Mouse (Mus musculus) MEL (cell line): Measurements from ENCODE around the gene Gtdc1. TPM values are rescaled to one million over a fixed set of nuclear protein-coding genes. Genes with fewer than 3 reads are reported as not detected.
A peak's percentile ranks its signal among the peaks of the same experiment; 100 is the strongest.

Experiments
- DNase-seq: peaks from one replicate; pipeline ENCODE4 v3.0.0; 2011; ENCODE audit warnings: low read depth, low spot score
- H3K27ac ChIP-seq: 2 replicates; pipeline ENCODE4 v1.5.1; 2012; ENCODE audit warnings: low read depth, mild to moderate bottlenecking, control low read depth, low read length, moderate library complexity; ENCODE audit not compliant: control insufficient read depth
- H3K27me3 ChIP-seq, 2 experiments: fragments of 150-350 bp in 1 of 2; sonication (generic) in 1 of 2; 2 replicates each; pipeline ENCODE4 v1.6.1; 2012; ENCODE audit warnings: low read length in 2 of 2, mild to moderate bottlenecking in 2 of 2, improper control_type of control experiment in 1 of 2, moderate library complexity in 1 of 2; ENCODE audit not compliant: insufficient read depth in 2 of 2, control insufficient read depth in 1 of 2
- H3K36me3 ChIP-seq, 2 experiments: 2 replicates each; pipeline ENCODE4 v1.6.1; 2012 to 2014; ENCODE audit warnings: low read length in 2 of 2, improper control_type of control experiment in 1 of 2, inconsistent platforms in 1 of 2, mild to moderate bottlenecking in 1 of 2; ENCODE audit not compliant: insufficient read depth in 2 of 2, control insufficient read depth in 1 of 2
- H3K4me1 ChIP-seq, 2 experiments: fragments of 150-350 bp in 1 of 2; sonication (generic) in 1 of 2; 2 replicates each; pipeline ENCODE4 v1.6.1; 2012; ENCODE audit warnings: low read length in 2 of 2, improper control_type of control experiment in 1 of 2, mild to moderate bottlenecking in 1 of 2; ENCODE audit not compliant: insufficient read depth in 2 of 2, control insufficient read depth in 1 of 2
- H3K4me3 ChIP-seq, 2 experiments: fragments of 150-350 bp in 1 of 2; sonication (generic) in 1 of 2; 2 replicates each; pipeline ENCODE4 v1.5.1; 2012; ENCODE audit warnings: low read depth in 2 of 2, low read length in 2 of 2, mild to moderate bottlenecking in 2 of 2, moderate library complexity in 2 of 2, control low read depth in 1 of 2, improper control_type of control experiment in 1 of 2; ENCODE audit not compliant: control insufficient read depth in 1 of 2, insufficient read depth in 1 of 2
- H3K79me2 ChIP-seq: 2 replicates; pipeline ENCODE4 v1.6.1; 2012; ENCODE audit warnings: mild to moderate bottlenecking, low read length, moderate library complexity; ENCODE audit not compliant: control insufficient read depth, poor library complexity, insufficient read depth
- H3K9ac ChIP-seq: 2 replicates; pipeline ENCODE4 v1.6.1; 2012; ENCODE audit warnings: low read depth, mild to moderate bottlenecking, control low read depth, low read length, moderate library complexity; ENCODE audit not compliant: control insufficient read depth, poor library complexity, severe bottlenecking
- H3K9me3 ChIP-seq: fragments of 150-350 bp; sonication (generic); replicated peaks from 2 replicates; pipeline ENCODE4 v1.6.1; 2012; ENCODE audit warnings: mild to moderate bottlenecking, low read length, improper control_type of control experiment, moderate library complexity; ENCODE audit not compliant: insufficient read depth
- BHLHE40 ChIP-seq: IDR thresholded peaks from 2 replicates; pipeline ENCODE4 v1.6.1; 2012; ENCODE audit warnings: low read depth, mild to moderate bottlenecking, inconsistent platforms, low read length, improper control_type of control experiment, borderline replicate concordance
- CHD1 ChIP-seq: IDR thresholded peaks from 2 replicates; pipeline ENCODE4 v1.6.1; 2012; ENCODE audit warnings: low read depth, mild to moderate bottlenecking, inconsistent platforms, low read length, improper control_type of control experiment
- CHD2 ChIP-seq: IDR thresholded peaks from 2 replicates; pipeline ENCODE4 v1.6.1; 2011; ENCODE audit warnings: low read length, improper control_type of control experiment
- ELF1 ChIP-seq: IDR thresholded peaks from 2 replicates; pipeline ENCODE4 v1.6.1; 2014; ENCODE audit warnings: low read depth, mild to moderate bottlenecking, inconsistent platforms, low read length, improper control_type of control experiment, moderate library complexity
- EP300 ChIP-seq, 2 experiments: IDR thresholded peaks; 2 replicates each; pipeline ENCODE4 v1.6.1; 2011; ENCODE audit warnings: improper control_type of control experiment in 2 of 2, low read length in 2 of 2, low read depth in 1 of 2, mild to moderate bottlenecking in 1 of 2
- ETS1 ChIP-seq: IDR thresholded peaks from 2 replicates; pipeline ENCODE4 v1.6.1; 2012; ENCODE audit warnings: low read depth, mild to moderate bottlenecking, inconsistent platforms, low read length, improper control_type of control experiment, moderate library complexity
- HCFC1 ChIP-seq: IDR thresholded peaks from 2 replicates; pipeline ENCODE4 v1.6.1; 2012; ENCODE audit warnings: low read depth, mild to moderate bottlenecking, inconsistent platforms, low read length, improper control_type of control experiment, moderate library complexity
- KAT2A ChIP-seq: conservative IDR thresholded peaks from 2 replicates; pipeline ENCODE4 v1.6.1; 2012; ENCODE audit warnings: low read depth, low read length, improper control_type of control experiment, inconsistent platforms
- MEF2A ChIP-seq: IDR thresholded peaks from 2 replicates; pipeline ENCODE4 v1.6.1; 2014; ENCODE audit warnings: low read depth, mild to moderate bottlenecking, inconsistent platforms, low read length, improper control_type of control experiment; ENCODE audit not compliant: poor library complexity, insufficient replicate concordance, severe bottlenecking; ENCODE audit errors: extremely low read depth
- MXI1 ChIP-seq: IDR thresholded peaks from 2 replicates; pipeline ENCODE4 v1.6.1; 2011; ENCODE audit warnings: mild to moderate bottlenecking, low read depth, low read length, improper control_type of control experiment
- MYB ChIP-seq: IDR thresholded peaks from 2 replicates; pipeline ENCODE4 v1.6.1; 2011; ENCODE audit warnings: mild to moderate bottlenecking, low read depth, low read length, improper control_type of control experiment
- NELFE ChIP-seq: IDR thresholded peaks from 2 replicates; pipeline ENCODE4 v1.6.1; 2011; ENCODE audit warnings: low read depth, low read length, improper control_type of control experiment
- POLR2A ChIP-seq, 2 experiments: IDR thresholded peaks; 2 replicates each; pipeline ENCODE4 v1.6.1; 2011 to 2012; ENCODE audit warnings: low read length in 2 of 2, mild to moderate bottlenecking in 2 of 2, control low read depth in 1 of 2, improper control_type of control experiment in 1 of 2, low read depth in 1 of 2, moderate library complexity in 1 of 2; ENCODE audit not compliant: control insufficient read depth in 1 of 2, insufficient read depth in 1 of 2, poor library complexity in 1 of 2
- RCOR1 ChIP-seq: IDR thresholded peaks from 2 replicates; pipeline ENCODE4 v1.6.1; 2012; ENCODE audit warnings: low read depth, mild to moderate bottlenecking, inconsistent platforms, low read length, improper control_type of control experiment
- SIN3A ChIP-seq: IDR thresholded peaks from 2 replicates; pipeline ENCODE4 v1.6.1; 2012; ENCODE audit warnings: low read length, improper control_type of control experiment, inconsistent platforms
- SMC3 ChIP-seq: IDR thresholded peaks from 2 replicates; pipeline ENCODE4 v1.6.1; 2011; ENCODE audit warnings: low read depth, low read length, improper control_type of control experiment
- TCF12 ChIP-seq: IDR thresholded peaks from 2 replicates; pipeline ENCODE4 v1.6.1; 2014; ENCODE audit warnings: low read depth, mild to moderate bottlenecking, inconsistent platforms, low read length, improper control_type of control experiment, moderate library complexity
- UBTF ChIP-seq: IDR thresholded peaks from 2 replicates; pipeline ENCODE4 v1.6.1; 2012; ENCODE audit warnings: low read depth, mild to moderate bottlenecking, inconsistent platforms, low read length, improper control_type of control experiment, moderate library complexity, borderline replicate concordance; ENCODE audit not compliant: insufficient read depth
- USF1 ChIP-seq: IDR thresholded peaks from 2 replicates; pipeline ENCODE4 v1.6.1; 2014; ENCODE audit warnings: low read depth, mild to moderate bottlenecking, inconsistent platforms, low read length, improper control_type of control experiment, moderate library complexity
- USF2 ChIP-seq, 2 experiments: IDR thresholded peaks; 2 replicates each; pipeline ENCODE4 v1.6.1; 2011 to 2012; ENCODE audit warnings: improper control_type of control experiment in 2 of 2, low read length in 2 of 2, borderline replicate concordance in 1 of 2, inconsistent platforms in 1 of 2, low read depth in 1 of 2, mild to moderate bottlenecking in 1 of 2; ENCODE audit not compliant: insufficient read depth in 1 of 2
- ZC3H11A ChIP-seq: IDR thresholded peaks from 2 replicates; pipeline ENCODE4 v1.6.1; 2012; ENCODE audit warnings: low read depth, mild to moderate bottlenecking, inconsistent platforms, low read length, improper control_type of control experiment
- polyA plus RNA-seq, 2 experiments: library from polyadenylated mRNA; stranded (reverse) in 1 of 2; unstranded in 1 of 2; fragments of >175 nt in 1 of 2; fragments of >200 nt in 1 of 2; gene quantifications; 2 replicates each; pipeline versions ENCODE4 v1.2.1 to v1.2.4; 2012; ENCODE audit warnings: low replicate concordance in 2 of 2, low read depth in 1 of 2; ENCODE audit not compliant: insufficient read length in 2 of 2, insufficient read depth in 1 of 2, missing spikeins in 1 of 2
- total RNA-seq: library from RNA; depleted of rRNA; stranded (reverse); fragments of 300-350 nt; gene quantifications from 2 replicates; pipeline ENCODE4 v1.2.3, GENCODE M21; 2012

Gtdc1 gene
- total and polyA plus RNA-seq, 3 experiments: 7.2 to 14.3 TPM; not detected in 1

DNA sequence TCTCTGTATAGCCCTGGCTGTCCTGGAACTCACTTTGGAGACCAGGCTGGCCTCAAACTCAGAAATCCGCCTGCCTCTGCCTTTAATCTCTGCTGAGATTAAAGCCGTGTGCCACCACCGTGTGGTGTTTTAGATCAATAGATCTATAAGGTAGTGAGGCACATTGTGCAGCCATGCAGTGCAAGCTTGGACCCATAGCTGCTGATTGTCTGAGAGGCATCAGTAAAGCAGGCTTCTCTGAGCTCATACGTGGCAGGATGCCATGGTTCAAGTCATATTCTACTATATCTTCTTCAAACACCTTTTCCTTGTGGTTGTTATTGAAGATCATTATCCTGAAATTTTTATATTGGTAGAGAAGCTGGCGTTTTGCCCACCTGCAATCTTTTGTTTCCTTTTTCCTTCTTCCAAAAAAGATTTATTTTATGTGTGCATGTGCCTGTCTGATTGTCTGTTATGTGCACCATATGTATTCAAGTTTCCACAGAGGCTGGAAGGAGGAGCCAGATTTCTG is 388.3 kb downstream of the Gtdc1 start:
- H3K27ac ChIP-seq: no peak overlapping the region
- H3K9ac ChIP-seq: no peak overlapping the region
- peak; percentile 32 to 51; a peak in 2 of 4 replicates for TF ChIP-seq EP300 (IDR thresholded peaks at IDR 0.05; ENCODE audit: low read depth in 1 of 2, low read length in 2 of 2)
- no peak for TF ChIP-seq NELFE
- peak; percentile 89 for TF ChIP-seq RCOR1
- 0 out of 2 replicates have a peak, but pooled peaks have one; percentile 9 for TF ChIP-seq ETS1
- TF ChIP-seq TCF12: peak; percentile 47; the same call in 1 of the 2 replicates
- no peaks in the 10 kb centered on the region for H3K4me1 ChIP-seq
- no peaks in the 10 kb centered on the region for H3K36me3 ChIP-seq
- H3K4me3 ChIP-seq: no peak overlapping the region
- no peaks in the 10 kb centered on the region for H3K9me3 ChIP-seq
- H3K79me2 ChIP-seq: no peaks in the 10 kb centered on the region
- no peaks in the 10 kb centered on the region for H3K27me3 ChIP-seq
- DNase-seq: peak; percentile 61

DNA sequence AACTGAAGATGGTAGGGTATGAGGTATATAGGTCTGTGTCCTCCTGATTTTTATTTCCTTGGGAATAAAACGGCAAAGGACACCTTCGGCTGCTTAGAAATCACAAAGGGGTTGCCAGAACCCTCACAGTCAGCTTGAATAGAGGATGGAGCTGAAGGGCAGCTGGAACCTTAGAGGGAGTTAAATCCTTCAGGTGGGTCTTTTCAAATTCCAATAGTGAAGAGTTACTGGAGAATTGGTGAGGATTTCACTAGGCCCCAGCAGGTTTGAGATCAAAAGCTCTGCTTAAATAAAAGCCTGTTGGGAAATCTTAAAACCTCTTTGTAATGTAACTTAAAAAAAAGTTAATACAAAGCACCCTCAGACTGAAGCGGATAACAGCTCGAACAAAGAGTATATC is 389.3 kb downstream of the Gtdc1 start:
- H3K4me1 ChIP-seq: no peaks in the 10 kb centered on the region
- H3K27ac ChIP-seq: no peak overlapping the region
- no peaks in the 10 kb centered on the region for H3K79me2 ChIP-seq
- no peaks in the 10 kb centered on the region for H3K27me3 ChIP-seq
- H3K9ac ChIP-seq: no peak overlapping the region
- no peak overlapping the region for H3K4me3 ChIP-seq
- no peaks in the 10 kb centered on the region for H3K36me3 ChIP-seq
- no peaks in the 10 kb centered on the region for H3K9me3 ChIP-seq
- no peak for DNase-seq
- TF ChIP-seq TCF12 (no peak), SMC3 (no peak), USF1 (no peak), HCFC1 (no peak), MEF2A (no peak), ELF1 (no peak), UBTF (no peak), USF2 (IDR thresholded peaks at IDR 0.05; ENCODE audit: borderline replicate concordance in 1 of 2, insufficient read depth in 1 of 2, low read depth in 1 of 2, low read length in 2 of 2) (no peak), CHD2 (no peak), MXI1 (no peak), KAT2A (no peak), ZC3H11A (no peak), BHLHE40 (no peak), MYB (no peak), EP300 (IDR thresholded peaks at IDR 0.05; ENCODE audit: low read depth in 1 of 2, low read length in 2 of 2) (no peak), POLR2A (IDR thresholded peaks at IDR 0.05; ENCODE audit: control insufficient read depth in 1 of 2, insufficient read depth in 1 of 2, low read depth in 1 of 2, low read length in 2 of 2, poor library complexity in 1 of 2) (no peak), SIN3A (no peak), CHD1 (no peak), RCOR1 (no peak)
